Mouse (Mus musculus) limb, embryonic 14.5 days (tissue): ENCODE results near the gene Pdzd8. TPM values are rescaled to one million over a fixed set of nuclear protein-coding genes. Genes with fewer than 3 reads are reported as not detected.
A peak's percentile ranks its signal among the peaks of the same experiment; 100 is the strongest.

Experiments used
- ATAC-seq: fragments of 200-750 bp; cut with Nextera tagmentation; 2 replicates; pipeline ENCODE4 v1.8.0; 2017; ENCODE audit warnings: low read depth, moderate number of reproducible peaks, moderate TSS enrichment; ENCODE audit not compliant: low FRiP score
- DNase-seq: peaks from one replicate; pipeline ENCODE4 v3.0.0-alpha.2; 2015; ENCODE audit warnings: low spot score
- H3K27ac ChIP-seq: fragments of 300-500 bp; sonication (generic); replicated peaks from 2 replicates; pipeline ENCODE4 v1.5.1; 2014; ENCODE audit warnings: low read depth, mild to moderate bottlenecking, low read length, moderate library complexity, mixed read lengths
- H3K27me3 ChIP-seq: fragments of 300-500 bp; sonication (generic); 2 replicates; pipeline ENCODE4 v1.6.1; 2014; ENCODE audit warnings: low read length, mixed read lengths; ENCODE audit not compliant: control insufficient read depth, insufficient read depth
- H3K36me3 ChIP-seq: fragments of 300-500 bp; sonication (generic); 2 replicates; pipeline ENCODE4 v1.6.1; 2014; ENCODE audit warnings: mild to moderate bottlenecking, low read length, moderate library complexity, mixed read lengths; ENCODE audit not compliant: control insufficient read depth, insufficient read depth
- H3K4me1 ChIP-seq: fragments of 300-500 bp; sonication (generic); 2 replicates; pipeline ENCODE4 v1.6.1; 2014; ENCODE audit warnings: antibody characterized with exemption, low read length, mixed read lengths; ENCODE audit not compliant: control insufficient read depth, insufficient read depth
- H3K4me2 ChIP-seq: fragments of 300-500 bp; sonication (generic); replicated peaks from 2 replicates; pipeline ENCODE4 v1.6.1; 2014; ENCODE audit warnings: low read depth, mild to moderate bottlenecking, low read length, moderate library complexity; ENCODE audit not compliant: severe bottlenecking
- H3K4me3 ChIP-seq: fragments of 300-500 bp; sonication (generic); replicated peaks from 2 replicates; pipeline ENCODE4 v1.5.1; 2014; ENCODE audit warnings: low read length
- H3K9ac ChIP-seq: fragments of 300-500 bp; sonication (generic); 2 replicates; pipeline ENCODE4 v1.6.1; 2014; ENCODE audit warnings: mild to moderate bottlenecking, low read depth, low read length, moderate library complexity; ENCODE audit not compliant: severe bottlenecking
- H3K9me3 ChIP-seq: fragments of 300-500 bp; sonication (generic); 2 replicates; pipeline ENCODE4 v1.6.1; 2016; ENCODE audit warnings: low read length; ENCODE audit not compliant: control insufficient read depth
- POLR2A ChIP-seq: fragments of 200-500 bp; IDR thresholded peaks from 2 replicates; pipeline ENCODE4 v1.8.0; 2012; ENCODE audit warnings: inconsistent platforms, mild to moderate bottlenecking, moderate library complexity, borderline replicate concordance; ENCODE audit not compliant: insufficient read depth, insufficient read length; ENCODE audit errors: extremely low read depth
- WGBS: fragments of 180-500 bp; shearing (Covaris S2); extraction: QIAGEN DNeasy Blood & Tissue Kit; methylation state at CpG from one replicate; pipeline ENCODE4 v1.1.7; 2014; 5-methylcytosine and 5-hydroxymethylcytosine counted together
- polyA plus RNA-seq, 2 experiments: library from polyadenylated mRNA; depleted of rRNA in 1 of 2; stranded (reverse) in 1 of 2; unstranded in 1 of 2; fragments of >200 nt; fragmentation: Nextera tagmentation in 1 of 2; extraction: Ambion mirVana in 1 of 2; gene quantifications; 2 replicates each; pipeline versions ENCODE4 v1.2.1 to v1.2.3; 2012 to 2014

Gene Pdzd8
- polyA plus RNA-seq, 2 experiments: 13.2 to 15.3 TPM

GRCm38 (mm10) chr19:59346325-59346724 is 745 bp upstream of the Pdzd8 start:
- no peaks in the 10 kb centered on the region for H3K9me3 ChIP-seq
- TF ChIP-seq POLR2A: no peak
- no peaks in the 10 kb centered on the region for H3K36me3 ChIP-seq
- H3K4me1 ChIP-seq: peaks cover 30% of the 10 kb centered on the region
- DNase-seq: peak; percentile 31
- no peaks in the 10 kb centered on the region for H3K27me3 ChIP-seq
- peak overlapping the region; percentile 91 for H3K4me3 ChIP-seq
- WGBS: 2% methylated on average over 10 of the region's 11 CpGs
- H3K9ac ChIP-seq: peak overlapping the region; percentile 84
- no peak for ATAC-seq
- H3K4me2 ChIP-seq: peak overlapping the region; percentile 97
- peak overlapping the region; percentile 89 for H3K27ac ChIP-seq

- H3K9me3 ChIP-seq: no peaks in the 10 kb centered on the region
- H3K27me3 ChIP-seq: no peaks in the 10 kb centered on the region
- H3K4me1 ChIP-seq: peaks cover 31% of the 10 kb centered on the region
- no peaks in the 10 kb centered on the region for H3K36me3 ChIP-seq
- peak overlapping the region; percentile 97 for H3K4me2 ChIP-seq
- H3K9ac ChIP-seq: peak overlapping the region; percentile 84
- H3K4me3 ChIP-seq: peak overlapping the region; percentile 91
- WGBS: under 1% methylated on average over 44 of the region's 70 CpGs
- H3K27ac ChIP-seq: peak overlapping the region; percentile 89
- DNase-seq: no peak
- ATAC-seq: peak; percentile 63
- TF ChIP-seq POLR2A: no peak
Measured at GRCm38 (mm10) chr19:59345081-59345657, 411 bp downstream of the Pdzd8 start.

DNA sequence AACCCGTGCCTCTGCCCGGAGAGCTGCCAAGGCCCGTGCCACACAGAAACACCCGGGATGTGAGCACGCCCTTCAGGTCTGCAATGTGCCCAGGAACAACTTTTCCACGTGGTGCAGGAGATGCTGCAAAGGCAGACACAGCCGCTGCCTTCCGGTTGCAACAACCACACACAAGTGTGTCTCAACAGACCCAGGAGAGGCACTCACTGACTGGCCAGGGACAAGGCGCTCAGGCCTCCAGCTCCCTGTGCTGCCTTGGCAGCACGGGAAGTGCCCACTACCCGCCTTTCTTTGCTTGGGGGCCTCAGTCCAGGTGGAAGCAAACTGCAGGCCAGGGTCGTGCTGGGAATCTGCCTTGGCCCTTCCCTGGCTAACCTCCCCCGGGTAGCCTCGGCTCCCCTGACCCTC is 1.3 kb downstream of the Pdzd8 start:
- peak overlapping the region; percentile 84 for H3K9ac ChIP-seq
- no peaks in the 10 kb centered on the region for H3K36me3 ChIP-seq
- peak overlapping the region; percentile 97 for H3K4me2 ChIP-seq
- H3K9me3 ChIP-seq: no peaks in the 10 kb centered on the region
- no peaks in the 10 kb centered on the region for H3K27me3 ChIP-seq
- peak overlapping the region; percentile 91 for H3K4me3 ChIP-seq
- peak; percentile 12 for DNase-seq
- 2% methylated on average over 13 of the region's 14 CpGs for WGBS
- peaks cover 31% of the 10 kb centered on the region for H3K4me1 ChIP-seq
- no peak for TF ChIP-seq POLR2A
- no peak for ATAC-seq
- no peak overlapping the region for H3K27ac ChIP-seq

DNA sequence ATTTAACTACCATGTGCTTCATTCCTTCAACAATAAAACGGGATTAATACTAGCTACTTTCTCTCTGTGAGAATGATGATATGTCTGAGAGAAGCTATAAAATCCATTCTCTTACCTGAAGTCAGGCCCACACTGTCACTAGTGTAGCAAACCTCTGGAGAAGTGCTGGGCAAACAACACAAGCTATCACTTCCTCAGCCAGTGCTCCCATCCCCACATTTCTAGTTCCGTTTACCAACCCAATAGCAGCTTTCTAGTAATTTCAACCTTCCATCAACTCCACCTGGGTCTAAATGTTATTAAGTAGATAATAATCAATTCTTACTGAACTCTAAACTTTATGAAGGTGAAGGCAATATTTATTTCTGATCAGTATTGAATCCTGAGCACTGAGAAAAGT is 2.6 kb downstream of the Pdzd8 start:
- Histone ChIP-seq H3K9me3 (no peaks in the 10 kb centered on the region), H3K36me3 (no peaks in the 10 kb centered on the region), H3K27ac (no peak overlapping the region), H3K4me2 (peak overlapping the region; percentile 97), H3K9ac (0 out of 2 replicates have a peak overlapping the region, but pooled peaks have one; percentile 84), H3K27me3 (no peaks in the 10 kb centered on the region), H3K4me3 (peak overlapping the region; percentile 91), H3K4me1 (peaks cover 34% of the 10 kb centered on the region)
- ATAC-seq (no peak), DNase-seq (no peak)
- no peak for TF ChIP-seq POLR2A
- WGBS: 33% methylated on average over 2 of the region's 2 CpGs

DNA sequence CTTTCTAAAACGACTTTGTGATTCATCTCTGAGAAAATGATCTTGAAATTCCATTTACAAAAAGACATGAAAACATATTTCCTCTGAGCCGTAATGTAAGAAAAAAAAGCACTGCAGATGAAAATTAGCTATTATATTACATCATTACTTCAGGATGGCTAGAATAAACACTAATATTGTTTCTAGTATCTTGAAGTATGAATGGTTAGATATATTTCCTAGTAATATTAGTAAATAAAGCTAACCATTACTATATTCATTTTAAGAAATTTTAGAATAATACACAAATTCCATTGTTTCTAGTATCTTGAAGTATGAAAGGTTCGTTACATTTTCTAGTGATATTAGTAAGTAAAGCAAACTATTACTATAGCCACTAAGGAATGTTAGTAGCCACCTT is 5.7 kb downstream of the Pdzd8 start:
- TF ChIP-seq POLR2A: no peak
- no peak for ATAC-seq
- Histone ChIP-seq H3K27ac (no peak overlapping the region), H3K27me3 (no peaks in the 10 kb centered on the region), H3K36me3 (no peaks in the 10 kb centered on the region), H3K9ac (no peak overlapping the region), H3K4me3 (no peak overlapping the region), H3K4me1 (peaks cover 30% of the 10 kb centered on the region), H3K4me2 (no peak overlapping the region), H3K9me3 (no peaks in the 10 kb centered on the region)
- DNase-seq: no peak
- 86% methylated on average over 3 of the region's 3 CpGs for WGBS
